ENCODE assay signal across 7 mouse cellular contexts in the genomic region with DNA sequence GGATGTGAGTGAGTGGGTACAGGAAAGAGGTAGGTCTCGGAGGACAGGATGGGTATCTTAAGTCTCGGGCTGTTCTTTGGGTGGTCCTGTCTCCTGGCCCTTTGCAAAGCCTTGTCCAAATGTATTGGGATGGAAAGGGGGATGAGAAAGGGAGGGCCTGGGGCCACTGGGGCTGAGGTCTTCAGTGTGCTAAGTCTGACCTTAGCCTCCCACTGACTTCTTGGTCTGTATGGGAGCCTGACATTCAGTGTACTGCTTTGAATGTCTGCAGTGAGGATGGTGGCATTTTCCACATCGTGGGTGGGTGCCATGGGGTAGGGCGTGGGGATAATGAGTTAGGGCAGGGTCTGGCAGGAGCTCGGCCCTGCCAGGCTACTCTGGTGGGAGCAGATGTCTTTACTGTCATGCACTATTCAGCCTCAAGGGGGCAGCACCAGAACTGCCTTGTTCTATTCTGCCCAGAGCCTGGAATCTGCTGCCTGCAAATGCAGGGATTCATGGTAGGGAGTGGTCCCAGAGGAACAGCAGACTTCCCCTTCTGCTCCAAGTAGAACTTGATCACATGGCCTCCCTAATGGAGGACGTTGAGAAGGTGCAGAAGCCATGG. TPM values are rescaled to one million over a fixed set of nuclear protein-coding genes. Genes with fewer than 3 reads are reported as not detected.
DNase-seq lines count a peak whose midpoint lies in the region; ATAC-seq lines count a peak whose summit lies in the region.

No protein-coding gene starts in this region.

- H3K9ac ChIP-seq in forebrain, embryonic 12.5 days, result no peak overlapping the region

- H3K4me2 ChIP-seq in forebrain, embryonic 12.5 days, result no peak overlapping the region

- H3K27me3 ChIP-seq in forebrain, embryonic 12.5 days, result no peaks in the 10 kb centered on the region

- 36% methylated on average over 6 of the region's 6 CpGs for WGBS in forebrain, embryonic 12.5 days

- H3K4me3 ChIP-seq in forebrain, embryonic 12.5 days (replicated peaks), result no peak overlapping the region

- DNase-seq in MN1 (ENCODE audit: low spot score), result peak; percentile 85
- peak; percentile 18 for DNase-seq in brain, embryonic 18.5 days (ENCODE audit: low read depth, low spot score)
- DNase-seq in hindlimb bud, embryonic 11.5 days (ENCODE audit: extremely low spot score, low read depth, low spot score), result peak; percentile 52
- DNase-seq in left cerebral cortex, adult 18-20 months (ENCODE audit: low spot score in 2 of 2), result peak; percentile 77 to 85
- peak; percentile 76 for DNase-seq in right cerebral cortex, postnatal 4 days

- H3K4me1 ChIP-seq in forebrain, embryonic 12.5 days, result no peaks in the 10 kb centered on the region

- no peak overlapping the region for H3K27ac ChIP-seq in forebrain, embryonic 12.5 days

- H3K9me3 ChIP-seq in forebrain, embryonic 12.5 days, result no peaks in the 10 kb centered on the region

- no peaks in the 10 kb centered on the region for H3K36me3 ChIP-seq in forebrain, embryonic 12.5 days (replicated peaks)

- ATAC-seq in forebrain, embryonic 12.5 days (ENCODE audit: low FRiP score), result peak; percentile 74
- ATAC-seq in megakaryocyte-erythroid progenitor cell, adult 5-6 weeks (replicated peaks; ENCODE audit: low FRiP score, low TSS enrichment, poor library complexity, severe bottlenecking), result peak; percentile 89

RNA-seq across cellular contexts. Expression of a gene that starts 21.0 kb away (rescaled TPM):
- polyA plus RNA-seq in forebrain, embryonic 12.5 days (2016; fragmentation: Nextera tagmentation; extraction: Ambion mirVana), result not detected in 2 replicates
- total RNA-seq in left cerebral cortex, adult 18-20 months (2021), result under 1 TPM in 1 of 2 experiments, not detected in 1; 0.14 TPM
- total RNA-seq in megakaryocyte-erythroid progenitor cell, adult 5-6 weeks (2014; fragmentation: Nextera tagmentation), result not detected in 2 replicates
- not detected in 2 replicates for total RNA-seq in megakaryocyte-erythroid progenitor cell, adult 5-6 weeks (2017)

Comparison
In these comparisons a context has a peak if more than half of its experiments do, and no peak if none do; other contexts are left out.
1. DNase-seq: peak in every context shown above with its lines; median percentile 85 in MN1; 81 in left cerebral cortex, adult 18-20 months; 76 in right cerebral cortex, postnatal 4 days; 52 in hindlimb bud, embryonic 11.5 days; 18 in brain, embryonic 18.5 days.